Mouse (Mus musculus) stomach, postnatal 0 days (tissue): ENCODE data around the gene Iqcn.

Experiments
- CTCF ChIP-seq: IDR thresholded peaks from 2 replicates; pipeline ENCODE4 v1.5.1; 2016; ENCODE audit warnings: antibody characterized with exemption, low read depth, mild to moderate bottlenecking, moderate library complexity
- EP300 ChIP-seq: optimal IDR thresholded peaks from 2 replicates; pipeline ENCODE3; 2016; ENCODE audit warnings: antibody characterized with exemption

- TF ChIP-seq CTCF (no peak), EP300 (peak; percentile 35)
Measured at GRCm38 (mm10) chr8:70695318-70696018, 7.8 kb upstream of the Iqcn start.
